11 mouse cellular contexts compared by ENCODE assay signal in genomic region chr17:28180783-28181544, GRCm38 (mm10). TPM values are rescaled to one million over a fixed set of nuclear protein-coding genes. Genes with fewer than 3 reads are reported as not detected.
DNase-seq lines count a peak whose midpoint lies in the region; ATAC-seq and TF ChIP-seq lines count a peak whose summit lies in the region.
"Had no signal": no experiment of that assay in that cellular context is flagged by ENCODE, and none has a peak within 500 bp of the region (broad histone marks: within the 10 kb centered on the region; RNA-seq: fewer than 3 reads in every experiment).

No protein-coding gene starts in this region.

- TF ChIP-seq CTCF in CH12.LX (conservative IDR thresholded peaks at IDR 0.05 in 1 of 2, IDR thresholded peaks at IDR 0.05 in 1 of 2; ENCODE audit: low read depth in 2 of 2, low read length in 2 of 2): no peak
- TF ChIP-seq CTCF in liver, postnatal 0 days (IDR thresholded peaks at IDR 0.05; ENCODE audit: low read depth): no peak

- no peaks in the 10 kb centered on the region for H3K36me3 ChIP-seq in kidney, embryonic 16.5 days (ENCODE audit: insufficient read depth, low read length)
- peaks cover 0 to 16% of the 10 kb centered on the region in 2 experiments for H3K36me3 ChIP-seq in CH12.LX (replicated peaks in 1 of 2; ENCODE audit: control insufficient read depth in 1 of 2, insufficient read depth in 1 of 2, low read length in 1 of 2)
- no peaks in the 10 kb centered on the region for H3K36me3 ChIP-seq in liver, postnatal 0 days (replicated peaks; ENCODE audit: insufficient read depth, low read length)

- 0 out of 2 replicates have a peak overlapping the region, but pooled peaks have one; percentile 6 for H3K9ac ChIP-seq in kidney, embryonic 16.5 days (replicated peaks; ENCODE audit: low read length)
- no peak overlapping the region for H3K9ac ChIP-seq in CH12.LX (ENCODE audit: insufficient read depth, low read depth)
- H3K9ac ChIP-seq in liver, postnatal 0 days (replicated peaks): no peak overlapping the region; the same call in 1 of the 2 replicates

- in situ Hi-C loops in CH12.LX (cut with MboI; ENCODE audit: low pct_ligation_motif_present, low pct_unique_long_range_greater_than_20kb, low sequenced_read_pairs): no loop called here

- WGBS in kidney, embryonic 16.5 days: 81% methylated on average over 15 of the region's 15 CpGs
- 64% methylated on average over 15 of the region's 15 CpGs for WGBS in liver, postnatal 0 days (ENCODE audit: insufficient replicate concordance)

- no peaks in the 10 kb centered on the region for H3K27me3 ChIP-seq in kidney, embryonic 16.5 days (ENCODE audit: insufficient read depth, low read length)
- H3K27me3 ChIP-seq in CH12.LX (replicated peaks): peaks cover 5% of the 10 kb centered on the region
- H3K27me3 ChIP-seq in liver, postnatal 0 days (ENCODE audit: insufficient read depth, low read length): no peaks in the 10 kb centered on the region

- dilution Hi-C loops in CH12.LX (cut with MboI; ENCODE audit: extremely low pct_ligation_motif_present, extremely low pct_unique_long_range_greater_than_20kb, low sequenced_read_pairs): no loop called here

- DNase-seq in kidney, postnatal 4 days: no peak
- no peak for DNase-seq in CH12.LX (ENCODE audit: extremely low read depth)
- peak; percentile 47 for DNase-seq in liver, postnatal 0 days
- DNase-seq in embryo, embryonic 11 days: no peak
- DNase-seq in adrenal gland, postnatal 36 days: no peak
- DNase-seq: cerebellum, postnatal 10 days; spleen, adult 18-20 months had no signal

- no peak for TF ChIP-seq RAD21 in CH12.LX (IDR thresholded peaks at IDR 0.05; ENCODE audit: low read depth, low read length)

- H3K79me2 ChIP-seq in CH12.LX (replicated peaks; ENCODE audit: control insufficient read depth, extremely low read depth, insufficient read depth, poor library complexity, severe bottlenecking): no peaks in the 10 kb centered on the region

- no peak overlapping the region for H3K4me3 ChIP-seq in kidney, embryonic 16.5 days (ENCODE audit: low read length)
- H3K4me3 ChIP-seq in CH12.LX (replicated peaks in 1 of 3; ENCODE audit: low read depth in 2 of 3, low read length in 2 of 3, poor library complexity in 1 of 3): no peak overlapping the region
- H3K4me3 ChIP-seq in brown adipose tissue, adult 24 weeks (ENCODE audit: insufficient read depth, low read depth, low read length): no peak overlapping the region
- H3K4me3 ChIP-seq in liver, postnatal 0 days (ENCODE audit: low read depth, low read length): no peak overlapping the region
- H3K4me3 ChIP-seq: myocyte had no signal

- no peak; the same call in 1 of the 2 replicates for TF ChIP-seq EP300 in CH12.LX (IDR thresholded peaks at IDR 0.05; ENCODE audit: low read length)
- TF ChIP-seq EP300 in liver, postnatal 0 days (IDR thresholded peaks at IDR 0.05; ENCODE audit: low read depth): no peak

- TF ChIP-seq POLR2A in CH12.LX (IDR thresholded peaks at IDR 0.05; ENCODE audit: low read depth, low read length): no peak

- peaks cover 34% of the 10 kb centered on the region for H3K4me1 ChIP-seq in kidney, embryonic 16.5 days (ENCODE audit: insufficient read depth, low read length)
- peaks cover 23 to 69% of the 10 kb centered on the region in 2 experiments for H3K4me1 ChIP-seq in CH12.LX (ENCODE audit: control insufficient read depth in 1 of 2, insufficient read depth in 2 of 2)
- peaks cover 7% of the 10 kb centered on the region; the same call in 1 of the 2 replicates for H3K4me1 ChIP-seq in brown adipose tissue, adult 24 weeks (ENCODE audit: control insufficient read depth, insufficient read depth, insufficient read length, low read length)
- peaks cover 70% of the 10 kb centered on the region for H3K4me1 ChIP-seq in liver, postnatal 0 days (ENCODE audit: insufficient read depth)

- H3K4me2 ChIP-seq in kidney, embryonic 16.5 days (replicated peaks; ENCODE audit: low read depth, low read length): no peak overlapping the region
- H3K4me2 ChIP-seq in CH12.LX (ENCODE audit: insufficient read depth, low read depth, poor library complexity, severe bottlenecking): peak overlapping the region; percentile 24; the same call in 1 of the 2 replicates
- H3K4me2 ChIP-seq in liver, postnatal 0 days (ENCODE audit: low read depth, low read length): no peak overlapping the region

- no peaks in the 10 kb centered on the region for H3K9me3 ChIP-seq in kidney, embryonic 16.5 days (ENCODE audit: low read length)
- H3K9me3 ChIP-seq in CH12.LX (replicated peaks; ENCODE audit: low read length): no peaks in the 10 kb centered on the region
- H3K9me3 ChIP-seq in liver, postnatal 0 days (ENCODE audit: low read length): no peaks in the 10 kb centered on the region

- no peak overlapping the region for H3K27ac ChIP-seq in kidney, embryonic 16.5 days (ENCODE audit: low read length)
- no peak overlapping the region for H3K27ac ChIP-seq in CH12.LX (ENCODE audit: insufficient read depth, low read depth)
- H3K27ac ChIP-seq in brown adipose tissue, adult 24 weeks (replicated peaks; ENCODE audit: low read depth, low read length): peak overlapping the region; percentile 35; the same call in 1 of the 2 replicates
- peak overlapping the region; percentile 31 for H3K27ac ChIP-seq in liver, postnatal 0 days (ENCODE audit: low read depth)

- no peak for ATAC-seq in kidney, embryonic 16.5 days (ENCODE audit: low FRiP score, low TSS enrichment)
- ATAC-seq in liver, postnatal 0 days: no peak
- ATAC-seq: intestine, postnatal 0 days had no signal

TF ChIP-seq in CH12.LX, 34 proteins besides CTCF, POLR2A, EP300 and RAD21:
- TF ChIP-seq SIN3A (IDR thresholded peaks at IDR 0.05; ENCODE audit: low read length) (peak; percentile 78), CHD2 (IDR thresholded peaks at IDR 0.05; ENCODE audit: low read length) (no peak), IRF4 (IDR thresholded peaks at IDR 0.05; ENCODE audit: low read depth, low read length) (0 out of 2 replicates have a peak, but pooled peaks have one; percentile 49), ZNF384 (IDR thresholded peaks at IDR 0.05; ENCODE audit: low read depth, low read length) (peak; percentile 95), USF2 (conservative IDR thresholded peaks at IDR 0.05; ENCODE audit: low read depth, low read length) (no peak), ETS1 (conservative IDR thresholded peaks at IDR 0.05; ENCODE audit: low read depth, low read length) (no peak; the same call in 1 of the 2 replicates), ELF1 (IDR thresholded peaks at IDR 0.05; ENCODE audit: low read depth, low read length) (no peak; the same call in 1 of the 2 replicates), HCFC1 (IDR thresholded peaks at IDR 0.05; ENCODE audit: low read depth, low read length) (peak; percentile 24; the same call in 1 of the 2 replicates), MAX (IDR thresholded peaks at IDR 0.05; ENCODE audit: low read length) (no peak), ZC3H11A (IDR thresholded peaks at IDR 0.05; ENCODE audit: low read depth, low read length) (no peak)

RNA-seq across cellular contexts. Expression of gene Zfp523, which starts 4.0 kb away (rescaled TPM):
- polyA plus RNA-seq in kidney, embryonic 16.5 days (2015; fragmentation: Nextera tagmentation; extraction: Ambion mirVana): 38.2 and 40.4 TPM in 2 replicates
- total RNA-seq in CH12.LX (2012; rRNA removed) (7.6 and 14.7 TPM in 2 replicates), CH12.LX (2014; rRNA removed) (2.5 and 3.7 TPM in 2 replicates)
- polyA plus RNA-seq in CH12.LX (2012; ENCODE audit: insufficient read length, low read depth): 10.1 and 12.5 TPM in 2 replicates
- polyA plus RNA-seq in brown adipose tissue, adult 24 weeks (2012; ENCODE audit: insufficient read depth, insufficient read length, missing spikeins): 6.1 and 12.0 TPM in 2 replicates
- 6.1 and 6.2 TPM in 2 replicates for polyA plus RNA-seq in liver, postnatal 0 days (2015; fragmentation: Nextera tagmentation; extraction: Ambion mirVana)
- total RNA-seq in adrenal gland, postnatal 36 days (2021): 10 to 100 TPM; 36.9 to 37.1 TPM

RNA-seq across cellular contexts. Expression of gene Def6, which starts 26.6 kb away (rescaled TPM):
- 7.2 and 7.4 TPM in 2 replicates for polyA plus RNA-seq in kidney, embryonic 16.5 days (2015; fragmentation: Nextera tagmentation; extraction: Ambion mirVana)
- total RNA-seq in CH12.LX (2012; rRNA removed) (56.9 and 81.8 TPM in 2 replicates), CH12.LX (2014; rRNA removed) (31.3 and 33.3 TPM in 2 replicates)
- 53.6 and 57.4 TPM in 2 replicates for polyA plus RNA-seq in CH12.LX (2012; ENCODE audit: insufficient read length, low read depth)
- polyA plus RNA-seq in brown adipose tissue, adult 24 weeks (2012; ENCODE audit: insufficient read depth, insufficient read length, missing spikeins): 0.71 and 2.1 TPM in 2 replicates
- polyA plus RNA-seq in liver, postnatal 0 days (2015; fragmentation: Nextera tagmentation; extraction: Ambion mirVana): 8.3 and 9.0 TPM in 2 replicates
- total RNA-seq in adrenal gland, postnatal 36 days (2021): 1 to 10 TPM; 1.4 to 1.5 TPM

RNA-seq across cellular contexts. Expression of gene Scube3, which starts 39.0 kb away (rescaled TPM):
- 18.6 and 19.9 TPM in 2 replicates for polyA plus RNA-seq in kidney, embryonic 16.5 days (2015; fragmentation: Nextera tagmentation; extraction: Ambion mirVana)
- 0.08 and 0.50 TPM in 2 replicates for total RNA-seq in CH12.LX (2012; rRNA removed)
- not detected in 2 replicates for total RNA-seq in CH12.LX (2014; rRNA removed)
- polyA plus RNA-seq in CH12.LX (2012; ENCODE audit: insufficient read length, low read depth): 0.10 and 0.19 TPM in 2 replicates
- not detected in 2 replicates for polyA plus RNA-seq in brown adipose tissue, adult 24 weeks (2012; ENCODE audit: insufficient read depth, insufficient read length, missing spikeins)
- polyA plus RNA-seq in liver, postnatal 0 days (2015; fragmentation: Nextera tagmentation; extraction: Ambion mirVana): 0.05 and 0.06 TPM in 2 replicates
- total RNA-seq in adrenal gland, postnatal 36 days (2021): 10 to 100 TPM; 14.5 to 16.0 TPM

RNA-seq across cellular contexts. Expression of gene Ppard, which starts 51.5 kb away (rescaled TPM):
- 2.1 and 2.2 TPM in 2 replicates for polyA plus RNA-seq in kidney, embryonic 16.5 days (2015; fragmentation: Nextera tagmentation; extraction: Ambion mirVana)
- total RNA-seq in CH12.LX (2012; rRNA removed) (4.1 and 7.3 TPM in 2 replicates), CH12.LX (2014; rRNA removed) (1.8 and 2.9 TPM in 2 replicates)
- polyA plus RNA-seq in CH12.LX (2012; ENCODE audit: insufficient read length, low read depth): 12.7 and 15.5 TPM in 2 replicates
- polyA plus RNA-seq in brown adipose tissue, adult 24 weeks (2012; ENCODE audit: insufficient read depth, insufficient read length, missing spikeins): 14.2 and 15.2 TPM in 2 replicates
- 0.66 and 0.73 TPM in 2 replicates for polyA plus RNA-seq in liver, postnatal 0 days (2015; fragmentation: Nextera tagmentation; extraction: Ambion mirVana)
- total RNA-seq in adrenal gland, postnatal 36 days (2021): 10 to 100 TPM; 40.1 to 66.6 TPM

Comparison
In these comparisons a context has a peak if more than half of its experiments do, and no peak if none do; other contexts are left out.
1. H3K27ac ChIP-seq: peak in brown adipose tissue, adult 24 weeks (single experiment) and liver, postnatal 0 days (single experiment); none in kidney, embryonic 16.5 days (single experiment) and CH12.LX (single experiment).
2. RNA of gene Scube3, which starts 39.0 kb away (polyA plus RNA-seq): 18.6 to 19.9 TPM in kidney, embryonic 16.5 days; 0.10 to 0.19 TPM in CH12.LX, not detected in brown adipose tissue, adult 24 weeks and 0.05 to 0.06 TPM in liver, postnatal 0 days; every median in the first group is over 10 times any median in the second.